In genomic region chr3:85746116-85746515, GRCm38 (mm10) we compare ENCODE assay signal across 29 mouse cellular contexts.
A peak's percentile ranks its signal among the peaks of the same experiment; 100 is the strongest.
DNase-seq lines count a peak whose midpoint lies in the region; ATAC-seq lines count a peak whose summit lies in the region.
"Had no signal": no experiment of that assay in that cellular context is flagged by ENCODE, and none has a peak within 500 bp of the region (broad histone marks: within the 10 kb centered on the region; RNA-seq: fewer than 3 reads in every experiment).

No protein-coding gene starts in this region.

- H3K27me3 ChIP-seq in limb, embryonic 11.5 days (ENCODE audit: control insufficient read depth, insufficient read depth, low read length) = no peaks in the 10 kb centered on the region
- H3K27me3 ChIP-seq in limb, embryonic 10.5 days (ENCODE audit: low read depth, poor library complexity, severe bottlenecking) = no peaks in the 10 kb centered on the region
- no peaks in the 10 kb centered on the region for H3K27me3 ChIP-seq in limb, embryonic 12.5 days
- H3K27me3 ChIP-seq: embryonic facial prominence, embryonic 12.5 days; forebrain, embryonic 15.5 days; heart, embryonic 15.5 days; hindbrain, embryonic 12.5 days; midbrain, embryonic 12.5 days; neural tube, embryonic 13.5 days had no signal

- 56% methylated on average over 4 of the region's 4 CpGs for WGBS in limb, embryonic 11.5 days
- 81% methylated on average over 4 of the region's 4 CpGs for WGBS in limb, embryonic 10.5 days
- 34% methylated on average over 4 of the region's 4 CpGs for WGBS in limb, embryonic 12.5 days

- DNase-seq in embryo, embryonic 11.5 days (ENCODE audit: low read depth, low spot score) = peak; percentile 8
- DNase-seq in embryo, embryonic 11 days = no peak
- peak; percentile 55 for DNase-seq in limb, embryonic 11.5 days (ENCODE audit: low spot score)
- DNase-seq in limb, embryonic 10.5 days (ENCODE audit: low spot score) = no peak
- peak; percentile 4 for DNase-seq in R1 (ENCODE audit: low read depth, low spot score)
- DNase-seq in left cerebral cortex, postnatal 4 days = no peak
- no peak for DNase-seq in layer of hippocampus, adult 9-11 months
- DNase-seq: adrenal gland, adult 2 months; cerebellum, adult 11 months; cerebellum, adult 9-11 months; gastrocnemius, adult 2 months; gastrocnemius, postnatal 36 days; kidney, adult 9 months; kidney, postnatal 10 days; lung, postnatal 36 days; right cerebral cortex, adult 18-20 months; thymus, postnatal 4 days had no signal

- no peak overlapping the region for H3K9ac ChIP-seq in limb, embryonic 11.5 days (ENCODE audit: low read length)
- H3K9ac ChIP-seq in limb, embryonic 12.5 days (replicated peaks) = no peak overlapping the region
- H3K9ac ChIP-seq: embryonic facial prominence, embryonic 12.5 days; forebrain, embryonic 15.5 days; heart, embryonic 15.5 days; hindbrain, embryonic 12.5 days; liver, embryonic 15.5 days; midbrain, embryonic 12.5 days; neural tube, embryonic 13.5 days had no signal

- H3K4me2 ChIP-seq in limb, embryonic 11.5 days (ENCODE audit: low read depth, severe bottlenecking) = no peak overlapping the region
- no peak overlapping the region for H3K4me2 ChIP-seq in limb, embryonic 12.5 days
- H3K4me2 ChIP-seq: embryonic facial prominence, embryonic 12.5 days; forebrain, embryonic 15.5 days; heart, embryonic 15.5 days; hindbrain, embryonic 12.5 days; liver, embryonic 15.5 days; midbrain, embryonic 12.5 days; neural tube, embryonic 13.5 days had no signal

- H3K36me3 ChIP-seq in limb, embryonic 11.5 days (ENCODE audit: control insufficient read depth, insufficient read depth, low read length) = no peaks in the 10 kb centered on the region
- no peaks in the 10 kb centered on the region for H3K36me3 ChIP-seq in limb, embryonic 10.5 days
- no peaks in the 10 kb centered on the region for H3K36me3 ChIP-seq in limb, embryonic 12.5 days
- H3K36me3 ChIP-seq: embryonic facial prominence, embryonic 12.5 days; forebrain, embryonic 10.5 days; forebrain, embryonic 15.5 days; heart, embryonic 15.5 days; hindbrain, embryonic 12.5 days; liver, embryonic 15.5 days; midbrain, embryonic 12.5 days; neural tube, embryonic 13.5 days had no signal

- intact Hi-C loops in left cerebral cortex, postnatal 4 days (cut with DNase I) = no loop called here

- no peak overlapping the region for H3K27ac ChIP-seq in limb, embryonic 11.5 days (replicated peaks; ENCODE audit: low read depth, low read length)
- H3K27ac ChIP-seq in limb, embryonic 10.5 days = no peak overlapping the region
- H3K27ac ChIP-seq in limb, embryonic 12.5 days = peak overlapping the region; percentile 76
- H3K27ac ChIP-seq: embryonic facial prominence, embryonic 12.5 days; forebrain, embryonic 10.5 days; forebrain, embryonic 15.5 days; gastrocnemius, adult 2 months; heart, embryonic 15.5 days; hindbrain, embryonic 12.5 days; hindbrain, postnatal 0 days; liver, embryonic 15.5 days; midbrain, embryonic 12.5 days; neural tube, embryonic 13.5 days had no signal

- peaks cover 3% of the 10 kb centered on the region; the same call in 1 of the 2 replicates for H3K4me1 ChIP-seq in limb, embryonic 11.5 days (ENCODE audit: control insufficient read depth, insufficient read depth, low read length)
- H3K4me1 ChIP-seq in limb, embryonic 10.5 days = peaks cover 17% of the 10 kb centered on the region
- H3K4me1 ChIP-seq in limb, embryonic 12.5 days (replicated peaks) = peaks cover 19% of the 10 kb centered on the region
- H3K4me1 ChIP-seq: neural tube, embryonic 13.5 days had no signal

- no peaks in the 10 kb centered on the region for H3K9me3 ChIP-seq in limb, embryonic 11.5 days (ENCODE audit: control insufficient read depth, low read length)
- no peaks in the 10 kb centered on the region for H3K9me3 ChIP-seq in limb, embryonic 10.5 days (replicated peaks)
- no peaks in the 10 kb centered on the region for H3K9me3 ChIP-seq in limb, embryonic 12.5 days
- H3K9me3 ChIP-seq: embryonic facial prominence, embryonic 12.5 days; forebrain, embryonic 10.5 days; forebrain, embryonic 15.5 days; heart, embryonic 15.5 days; hindbrain, embryonic 12.5 days; liver, embryonic 15.5 days; midbrain, embryonic 12.5 days; neural tube, embryonic 13.5 days had no signal

- ATAC-seq in limb, embryonic 11.5 days (ENCODE audit: insufficient number of reproducible peaks, low FRiP score, low TSS enrichment, low read depth) = no peak
- no peak for ATAC-seq in limb, embryonic 12.5 days (ENCODE audit: insufficient number of reproducible peaks, insufficient read depth, low FRiP score, low TSS enrichment, low read depth)
- ATAC-seq: CD4-positive, CD25-positive, alpha-beta regulatory T cell, adult 4 months; forebrain, embryonic 15.5 days; hindbrain, postnatal 0 days; intestine, embryonic 16.5 days had no signal

- no peak overlapping the region for H3K4me3 ChIP-seq in limb, embryonic 11.5 days (ENCODE audit: low read depth, low read length)
- H3K4me3 ChIP-seq in limb, embryonic 10.5 days = no peak overlapping the region
- H3K4me3 ChIP-seq in limb, embryonic 12.5 days (replicated peaks) = no peak overlapping the region
- H3K4me3 ChIP-seq: embryonic facial prominence, embryonic 12.5 days; forebrain, embryonic 10.5 days; forebrain, embryonic 15.5 days; gastrocnemius, adult 2 months; heart, embryonic 15.5 days; hindbrain, embryonic 12.5 days; liver, embryonic 15.5 days; midbrain, embryonic 12.5 days; neural tube, embryonic 13.5 days had no signal

Comparison
In these comparisons a context has a peak if more than half of its experiments do, and no peak if none do; other contexts are left out.
1. DNase-seq: peak in embryo, embryonic 11.5 days (single experiment), limb, embryonic 11.5 days (single experiment) and R1 (single experiment); none in embryo, embryonic 11 days (single experiment), limb, embryonic 10.5 days (single experiment), left cerebral cortex, postnatal 4 days (single experiment) and layer of hippocampus, adult 9-11 months (single experiment).